Mouse (Mus musculus) heart, embryonic 11.5 days (tissue): ENCODE results near the gene Scgb1a1. TPM values are rescaled to one million over a fixed set of nuclear protein-coding genes. Genes with fewer than 3 reads are reported as not detected.
"Not testable (repeated sequence)": the region's sequence is repeated elsewhere in the genome, so short reads cannot be mapped to it uniquely, and the experiment has no call there.

Experiments used
- ATAC-seq: fragments of 200-750 bp; cut with Nextera tagmentation; replicated peaks from 2 replicates; pipeline ENCODE4 v1.8.0; 2017; ENCODE audit warnings: moderate library complexity; ENCODE audit not compliant: insufficient number of reproducible peaks, low FRiP score, low TSS enrichment
- H3K27ac ChIP-seq: fragments of 300-500 bp; sonication (generic); 2 replicates; pipeline ENCODE4 v1.5.1; 2014; ENCODE audit warnings: mild to moderate bottlenecking, low read depth, low read length
- H3K27me3 ChIP-seq: fragments of 300-500 bp; sonication (generic); 2 replicates; pipeline ENCODE4 v1.6.1; 2014; ENCODE audit warnings: mild to moderate bottlenecking, low read length, mixed read lengths; ENCODE audit not compliant: control insufficient read depth, insufficient read depth
- H3K36me3 ChIP-seq: fragments of 300-500 bp; sonication (generic); 2 replicates; pipeline ENCODE4 v1.6.1; 2014; ENCODE audit warnings: mild to moderate bottlenecking, low read length, moderate library complexity, mixed read lengths; ENCODE audit not compliant: control insufficient read depth, insufficient read depth
- H3K4me1 ChIP-seq: fragments of 300-500 bp; sonication (generic); 2 replicates; pipeline ENCODE4 v1.6.1; 2014; ENCODE audit warnings: low read length; ENCODE audit not compliant: control insufficient read depth, insufficient read depth
- H3K4me2 ChIP-seq: fragments of 300-500 bp; sonication (generic); 2 replicates; pipeline ENCODE4 v1.6.1; 2014; ENCODE audit warnings: mild to moderate bottlenecking, moderate library complexity
- H3K4me3 ChIP-seq: fragments of 300-500 bp; sonication (generic); 2 replicates; pipeline ENCODE4 v1.5.1; 2014; ENCODE audit warnings: low read depth, low read length
- H3K9ac ChIP-seq: fragments of 300-500 bp; sonication (generic); 2 replicates; pipeline ENCODE4 v1.6.1; 2014; ENCODE audit warnings: mild to moderate bottlenecking, low read depth, low read length, moderate library complexity
- H3K9me3 ChIP-seq: fragments of 300-500 bp; sonication (generic); replicated peaks from 2 replicates; pipeline ENCODE4 v1.6.1; 2016; ENCODE audit warnings: low read length; ENCODE audit not compliant: control insufficient read depth
- WGBS: fragments of 180-500 bp; shearing (Covaris S2); extraction: QIAGEN DNeasy Blood & Tissue Kit; methylation state at CpG from one replicate; pipeline ENCODE4 v1.1.7; 2014; ENCODE audit not compliant: insufficient replicate concordance; 5-methylcytosine and 5-hydroxymethylcytosine counted together
- polyA plus RNA-seq: library from polyadenylated mRNA; unstranded; fragments of >200 nt; fragmentation: Nextera tagmentation; extraction: Ambion mirVana; gene quantifications from 2 replicates; pipeline ENCODE4 v1.2.1, GENCODE M21; 2014

Gene Scgb1a1
- polyA plus RNA-seq, 1 experiment from 2014 or later: not detected

DNA sequence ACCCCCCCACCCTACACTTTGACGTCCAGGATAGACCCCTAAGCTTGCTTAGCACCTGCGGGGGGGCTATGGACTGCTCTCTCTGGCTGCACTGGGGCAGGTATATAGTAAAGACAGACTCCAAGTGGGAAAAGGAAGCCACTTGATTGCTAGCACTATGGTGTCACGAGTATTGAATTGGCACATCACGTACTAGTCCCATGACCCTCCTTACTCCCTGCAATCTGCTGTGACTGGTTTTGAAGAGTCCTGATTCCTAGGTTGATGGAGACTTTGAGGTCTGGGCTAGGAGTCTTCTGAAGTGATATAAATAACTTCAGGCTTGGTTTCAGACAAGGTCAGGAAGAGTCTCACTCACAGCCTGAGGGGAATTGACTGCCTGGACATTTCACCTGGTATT, 2.4 kb upstream of the Scgb1a1 start:
- no peak overlapping the region for H3K27ac ChIP-seq
- 77% methylated on average over 4 of the region's 4 CpGs for WGBS
- ATAC-seq: no peak
- no peaks in the 10 kb centered on the region for H3K9me3 ChIP-seq
- no peaks in the 10 kb centered on the region for H3K36me3 ChIP-seq
- no peak overlapping the region for H3K4me3 ChIP-seq
- H3K4me2 ChIP-seq: no peak overlapping the region
- no peak overlapping the region for H3K9ac ChIP-seq
- no peaks in the 10 kb centered on the region for H3K27me3 ChIP-seq
- no peaks in the 10 kb centered on the region for H3K4me1 ChIP-seq

DNA sequence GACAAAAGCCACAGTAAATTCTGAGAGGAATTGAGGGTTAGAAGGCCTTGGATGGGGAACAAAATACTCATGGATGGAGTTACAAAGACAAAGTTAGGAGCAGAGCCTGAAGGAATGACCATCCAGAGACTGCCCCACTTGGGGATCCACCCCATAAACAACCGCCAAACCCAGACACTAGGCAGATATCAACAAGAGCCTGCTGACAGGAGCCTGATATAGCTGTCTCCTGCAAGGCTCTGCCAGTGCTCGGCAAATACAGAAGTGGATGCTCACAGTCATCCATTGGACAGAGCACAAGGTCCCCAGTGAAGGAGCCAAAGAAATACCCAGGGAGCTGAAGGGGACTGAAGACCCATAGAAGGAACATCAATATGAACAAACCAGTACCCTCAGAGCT, 3.9 kb downstream of the Scgb1a1 start:
- 11% methylated on average over 2 of the region's 2 CpGs for WGBS
- not testable (repeated sequence) for H3K4me2 ChIP-seq, H3K27me3 ChIP-seq, H3K27ac ChIP-seq, H3K9ac ChIP-seq, H3K9me3 ChIP-seq, ATAC-seq, H3K4me3 ChIP-seq, H3K36me3 ChIP-seq
- H3K4me1 ChIP-seq: peaks cover 18% of the 10 kb centered on the region

DNA sequence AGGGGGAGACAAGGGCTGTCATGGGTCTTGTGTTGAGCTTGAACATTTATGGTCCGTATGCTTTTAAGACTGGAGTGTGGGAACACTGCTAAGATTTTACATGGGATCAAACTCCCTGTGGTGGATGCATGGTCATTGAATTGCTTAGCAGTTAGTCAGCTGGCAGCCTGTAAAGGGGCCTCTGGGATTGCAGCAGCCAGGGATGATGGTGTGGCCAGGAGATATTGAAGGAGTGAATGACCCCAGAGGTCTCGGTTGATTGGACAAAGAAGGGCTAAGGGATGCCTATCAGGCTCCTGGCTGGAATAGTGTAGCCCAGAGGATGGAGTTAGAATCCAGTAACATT, 4.8 kb downstream of the Scgb1a1 start:
- Histone ChIP-seq H3K27ac (no peak overlapping the region), H3K4me1 (peaks cover 18% of the 10 kb centered on the region), H3K27me3 (no peaks in the 10 kb centered on the region), H3K4me3 (0 out of 2 replicates have a peak overlapping the region, but pooled peaks have one; percentile 12), H3K36me3 (no peaks in the 10 kb centered on the region), H3K4me2 (peak overlapping the region; percentile 47), H3K9ac (peak overlapping the region; percentile 34; the same call in 1 of the 2 replicates), H3K9me3 (no peaks in the 10 kb centered on the region)
- 71% methylated on average over 2 of the region's 2 CpGs for WGBS
- no peak for ATAC-seq

DNA sequence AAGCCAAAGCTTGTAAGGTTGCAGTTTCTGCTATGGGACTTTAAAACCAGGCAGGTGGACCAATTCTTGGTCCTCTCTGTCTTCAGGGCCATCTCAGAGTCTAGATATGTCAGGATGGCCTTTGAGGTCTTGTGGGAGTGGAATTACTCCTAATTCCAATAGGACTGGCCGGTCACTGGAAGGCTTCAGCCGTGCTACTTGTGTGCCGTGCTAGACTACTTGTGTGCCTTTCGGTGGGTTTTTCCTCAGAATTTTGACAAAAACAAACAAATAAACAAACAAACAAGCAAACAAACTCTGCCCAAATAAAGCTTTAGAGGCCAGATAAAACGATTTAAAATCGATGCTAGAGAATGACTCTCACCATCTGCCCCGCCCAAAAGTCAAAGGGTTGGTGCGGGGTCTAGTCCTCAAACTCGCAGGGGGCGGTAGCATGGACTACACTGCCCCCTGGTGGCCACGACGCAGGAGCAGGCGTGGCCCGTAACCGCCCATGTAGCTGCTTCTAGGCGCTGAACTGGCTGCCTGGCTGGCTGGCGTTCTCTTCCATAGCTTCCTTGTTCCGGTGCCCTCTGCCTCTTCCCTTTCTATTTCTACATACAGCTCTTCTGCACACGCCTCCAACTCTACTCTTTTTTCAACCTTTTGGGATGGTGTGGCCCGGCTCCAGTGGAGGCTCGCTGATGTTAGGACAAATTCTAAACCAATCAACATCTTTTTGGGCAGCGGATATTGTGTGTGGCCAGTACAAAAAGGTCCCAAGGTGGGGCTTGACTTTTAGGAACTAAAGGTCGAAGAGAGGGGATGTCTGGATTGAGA, 5.4 kb downstream of the Scgb1a1 start:
- 19% methylated on average over 23 of the region's 23 CpGs for WGBS
- H3K9ac ChIP-seq: peak overlapping the region; percentile 34; the same call in 1 of the 2 replicates
- no peak overlapping the region for H3K27ac ChIP-seq
- H3K4me2 ChIP-seq: peak overlapping the region; percentile 47
- peak; percentile 80 for ATAC-seq
- 0 out of 2 replicates have a peak overlapping the region, but pooled peaks have one; percentile 12 for H3K4me3 ChIP-seq
- H3K4me1 ChIP-seq: peaks cover 18% of the 10 kb centered on the region
- H3K27me3 ChIP-seq: no peaks in the 10 kb centered on the region
- no peaks in the 10 kb centered on the region for H3K9me3 ChIP-seq
- no peaks in the 10 kb centered on the region for H3K36me3 ChIP-seq

DNA sequence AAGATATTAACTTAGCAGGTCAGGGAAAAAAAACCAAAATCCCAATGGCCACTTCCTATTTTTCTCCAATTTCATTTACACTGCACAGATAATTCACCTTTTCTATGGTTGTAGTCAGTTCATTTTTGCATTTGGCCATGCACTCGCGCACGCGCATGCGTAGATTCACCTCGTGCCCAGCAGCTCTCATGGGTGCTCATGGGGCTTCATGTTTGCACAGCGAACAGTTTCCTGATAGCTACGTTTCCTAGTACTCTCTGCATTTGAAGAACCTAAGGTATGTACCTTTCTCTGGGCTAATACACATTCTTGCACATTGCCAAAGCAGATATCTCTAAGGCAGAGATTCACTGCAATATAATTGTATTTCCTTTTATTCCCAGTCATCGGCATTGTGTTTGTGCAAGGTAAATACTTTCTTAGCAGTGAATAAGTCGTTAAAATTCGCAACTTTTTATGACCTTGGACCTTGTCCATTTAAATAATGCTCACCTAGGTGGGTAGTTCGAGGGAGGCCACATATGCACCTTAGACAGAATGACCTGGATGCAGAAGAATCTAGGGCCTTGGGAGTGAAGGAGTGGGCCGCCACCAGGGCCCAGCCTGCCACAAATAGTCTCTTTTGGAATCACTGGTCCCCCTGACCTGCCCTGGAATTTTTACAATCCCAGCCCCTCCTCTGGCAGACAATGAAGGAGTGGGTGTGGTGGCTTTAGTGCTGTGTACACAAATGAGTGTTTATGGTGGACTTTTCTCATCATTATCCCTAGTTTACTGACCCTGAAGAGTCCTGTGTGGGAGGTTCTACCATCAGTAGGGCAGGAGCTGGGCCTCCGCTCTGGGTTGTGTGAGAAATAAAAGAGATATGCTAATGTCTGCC, 6.2 kb downstream of the Scgb1a1 start:
- ATAC-seq: no peak

DNA sequence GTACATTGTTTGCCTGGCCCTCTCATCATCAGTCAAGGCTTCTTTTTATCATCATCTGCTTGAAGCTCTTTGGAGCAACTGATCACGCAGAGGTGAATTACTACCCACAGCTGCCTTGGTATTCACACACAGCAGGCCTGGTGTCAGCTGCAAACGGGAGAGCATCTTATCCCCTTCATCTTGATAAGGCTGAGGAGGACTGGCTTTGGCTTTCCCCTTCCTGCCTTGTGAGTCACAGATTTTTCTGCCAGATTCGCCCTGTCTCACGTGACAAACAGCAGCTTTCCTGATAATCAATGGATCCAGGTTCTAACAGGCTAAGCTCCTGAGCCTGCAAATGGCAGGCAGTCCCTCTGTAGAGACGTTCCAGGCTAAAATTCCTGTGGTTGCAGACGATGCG, 7.8 kb downstream of the Scgb1a1 start:
- Histone ChIP-seq H3K27ac (no peak overlapping the region), H3K4me2 (no peak overlapping the region), H3K9me3 (no peaks in the 10 kb centered on the region), H3K4me3 (no peak overlapping the region), H3K4me1 (peaks cover 18% of the 10 kb centered on the region), H3K9ac (no peak overlapping the region), H3K36me3 (no peaks in the 10 kb centered on the region), H3K27me3 (no peaks in the 10 kb centered on the region)
- no peak for ATAC-seq
- 15% methylated on average over 7 of the region's 7 CpGs for WGBS

More for the DNA sequence above, 6.2 kb downstream of the Scgb1a1 start:
- H3K36me3 ChIP-seq: no peaks in the 10 kb centered on the region
- 87% methylated on average over 14 of the region's 14 CpGs for WGBS
- H3K4me2 ChIP-seq: no peak overlapping the region
- no peak overlapping the region for H3K27ac ChIP-seq
- no peaks in the 10 kb centered on the region for H3K27me3 ChIP-seq
- H3K4me3 ChIP-seq: 0 out of 2 replicates have a peak overlapping the region, but pooled peaks have one; percentile 12
- no peaks in the 10 kb centered on the region for H3K9me3 ChIP-seq
- no peak overlapping the region for H3K9ac ChIP-seq
- H3K4me1 ChIP-seq: peaks cover 18% of the 10 kb centered on the region

DNA sequence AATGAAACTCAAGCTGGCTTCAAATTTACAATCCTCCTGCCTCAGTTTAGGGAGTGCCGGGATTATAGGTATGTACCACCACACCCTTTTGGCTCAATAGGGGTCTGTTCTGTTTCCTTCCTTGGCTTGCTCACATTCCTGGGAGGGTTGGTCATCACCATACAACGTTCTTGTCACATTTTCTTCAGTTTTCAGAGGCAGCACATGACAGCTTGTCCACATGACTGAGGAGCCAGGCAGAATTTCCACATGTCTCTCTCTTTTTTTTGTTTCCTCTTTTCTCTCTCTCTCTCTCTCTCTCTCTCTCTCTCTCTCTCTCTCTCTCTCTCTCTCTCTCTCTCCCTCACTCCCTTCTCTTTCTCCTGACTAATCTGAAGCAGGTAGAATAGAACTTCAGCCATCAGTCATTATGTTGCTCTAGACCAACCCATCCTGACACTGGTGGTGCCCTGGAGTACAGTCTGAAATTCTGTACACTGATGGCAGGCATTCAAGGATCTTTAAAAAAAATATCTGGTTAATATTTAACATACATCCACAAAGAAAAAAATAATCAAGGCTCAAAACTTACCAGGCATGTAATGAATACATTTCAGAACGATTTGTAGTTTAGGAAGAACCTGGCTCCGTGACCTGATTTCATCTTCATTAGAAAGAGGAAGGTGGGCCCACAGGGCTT, 10.6 kb downstream of the Scgb1a1 start:
- Histone ChIP-seq H3K4me2 (no peak overlapping the region), H3K4me3 (no peak overlapping the region), H3K27me3 (no peaks in the 10 kb centered on the region), H3K9ac (no peak overlapping the region), H3K9me3 (no peaks in the 10 kb centered on the region), H3K36me3 (no peaks in the 10 kb centered on the region), H3K27ac (no peak overlapping the region), H3K4me1 (peaks cover 14% of the 10 kb centered on the region)
- ATAC-seq: no peak
- WGBS: 73% methylated on average over 4 of the region's 4 CpGs

DNA sequence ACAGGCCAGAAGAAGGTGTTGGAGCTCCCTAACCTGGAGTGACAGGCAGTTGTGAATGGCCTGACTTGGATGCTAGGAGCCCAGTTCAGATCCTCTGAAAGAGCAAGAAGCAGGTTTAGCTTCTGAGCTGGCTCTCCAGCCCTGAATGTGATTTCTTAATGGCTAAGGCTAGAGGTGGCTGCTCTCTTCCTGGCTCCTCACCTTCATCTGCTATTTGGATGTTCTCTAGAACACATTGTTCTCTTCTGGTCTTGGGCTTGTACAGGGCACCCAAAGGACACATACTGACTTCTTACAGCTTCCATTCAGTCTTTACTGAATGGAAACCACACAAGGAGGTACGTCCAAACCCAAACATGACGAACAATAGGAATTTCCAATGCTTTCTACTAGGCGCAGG, 11.7 kb downstream of the Scgb1a1 start:
- Histone ChIP-seq H3K4me2 (no peak overlapping the region), H3K9ac (no peak overlapping the region), H3K4me1 (peaks cover 21% of the 10 kb centered on the region), H3K27me3 (no peaks in the 10 kb centered on the region), H3K9me3 (no peaks in the 10 kb centered on the region), H3K27ac (no peak overlapping the region), H3K4me3 (no peak overlapping the region), H3K36me3 (no peaks in the 10 kb centered on the region)
- WGBS: 86% methylated on average over 3 of the region's 3 CpGs
- ATAC-seq: no peak
